Mouse (Mus musculus): ENCODE data around the gene Gm21190. TPM values are rescaled to one million over a fixed set of nuclear protein-coding genes. Genes with fewer than 3 reads are reported as not detected.
"Not testable (repeated sequence)": the region's sequence is repeated elsewhere in the genome, so short reads cannot be mapped to it uniquely, and the experiment has no call there.

Gm21190 gene
- polyA plus RNA-seq (2017; shearing (Covaris generic)) = not detected

DNA sequence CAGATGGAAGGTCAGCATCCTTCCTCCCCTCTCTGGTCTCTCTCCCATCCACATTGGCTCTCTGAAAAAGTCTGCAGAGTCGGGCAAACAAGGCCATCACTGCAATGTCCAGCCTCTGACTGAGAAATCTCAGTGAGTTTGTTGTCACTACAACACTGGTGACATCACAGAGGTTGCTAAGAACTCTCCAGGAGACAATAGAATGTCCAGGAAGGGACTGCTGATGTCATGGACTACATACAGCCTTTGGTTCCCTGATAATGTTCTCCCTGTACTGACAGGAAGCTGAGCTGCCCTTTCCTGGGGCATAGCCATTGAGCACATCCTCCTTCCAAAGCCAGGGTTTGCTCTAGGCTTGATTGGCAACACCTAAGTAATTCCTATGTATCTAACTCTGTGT is at the start of gene Gm21190:
Gene Gm21190 (minus strand): TSS at position 101 of the 400 bp plus-strand sequence.
- ATAC-seq = not testable (repeated sequence)

DNA sequence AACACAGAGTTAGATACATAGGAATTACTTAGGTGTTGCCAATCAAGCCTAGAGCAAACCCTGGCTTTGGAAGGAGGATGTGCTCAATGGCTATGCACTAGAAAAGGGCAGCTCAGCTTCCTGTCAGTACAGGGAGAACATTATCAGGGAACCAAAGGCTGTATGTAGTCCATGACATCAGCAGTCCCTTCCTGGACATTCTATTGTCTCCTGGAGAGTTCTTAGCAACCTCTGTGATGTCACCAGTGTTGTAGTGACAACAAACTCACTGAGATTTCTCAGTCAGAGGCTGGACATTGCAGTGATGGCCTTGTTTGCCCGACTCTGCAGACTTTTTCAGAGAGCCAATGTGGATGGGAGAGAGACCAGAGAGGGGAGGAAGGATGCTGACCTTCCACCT is 48.0 kb upstream of the Gm21190 start, which contains the start of gene Gm21083:
Gene Gm21083 (plus strand): TSS at position 301 of the 400 bp plus-strand sequence.
- not testable (repeated sequence) for ATAC-seq

DNA sequence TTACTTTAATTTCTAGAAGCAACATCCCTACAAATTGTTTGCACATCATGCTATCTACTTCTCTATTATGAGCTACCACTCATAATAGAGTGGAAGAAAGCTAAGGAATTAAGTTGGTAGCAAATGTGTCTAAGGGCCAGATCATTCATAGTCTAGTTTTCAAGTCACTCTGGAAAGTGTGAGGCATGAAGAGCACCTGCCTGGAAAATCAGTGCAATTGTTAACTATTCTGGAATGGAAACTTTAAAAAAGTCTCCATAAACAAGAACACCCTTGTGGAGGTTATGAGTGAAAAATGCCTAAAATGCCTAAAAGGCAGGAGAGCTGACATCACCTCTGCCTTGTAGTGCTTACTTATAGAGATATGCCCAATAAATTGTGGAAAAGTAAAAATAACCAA is 44.7 kb upstream of the Gm21190 start:
- not testable (repeated sequence) for ATAC-seq

GRCm38 (mm10) chr5:15561425-15562264 is 32.6 kb upstream of the Gm21190 start:
- not testable (repeated sequence) for ATAC-seq

GRCm38 (mm10) chr5:15558654-15559053 is 29.6 kb upstream of the Gm21190 start:
- ATAC-seq = not testable (repeated sequence)

DNA sequence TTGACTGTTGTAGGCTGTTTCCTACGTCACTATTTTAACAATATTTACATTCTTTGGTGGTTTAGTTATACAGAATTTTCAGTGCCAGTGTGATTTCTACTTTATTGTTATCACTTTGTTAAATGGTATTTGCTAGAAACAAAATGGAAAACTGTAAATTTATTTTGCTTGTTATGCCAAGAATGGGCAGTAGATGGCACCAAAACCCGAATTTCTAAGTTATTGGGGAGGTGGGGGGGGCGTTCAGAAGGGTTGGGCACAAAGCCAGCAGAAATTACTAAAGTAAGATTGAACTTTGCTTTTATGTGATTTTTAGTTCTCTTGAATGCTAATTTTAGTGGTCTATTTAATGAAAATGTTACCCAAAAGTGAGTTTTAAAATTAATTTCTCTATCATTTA is 20.6 kb upstream of the Gm21190 start:
- not testable (repeated sequence) for ATAC-seq

DNA sequence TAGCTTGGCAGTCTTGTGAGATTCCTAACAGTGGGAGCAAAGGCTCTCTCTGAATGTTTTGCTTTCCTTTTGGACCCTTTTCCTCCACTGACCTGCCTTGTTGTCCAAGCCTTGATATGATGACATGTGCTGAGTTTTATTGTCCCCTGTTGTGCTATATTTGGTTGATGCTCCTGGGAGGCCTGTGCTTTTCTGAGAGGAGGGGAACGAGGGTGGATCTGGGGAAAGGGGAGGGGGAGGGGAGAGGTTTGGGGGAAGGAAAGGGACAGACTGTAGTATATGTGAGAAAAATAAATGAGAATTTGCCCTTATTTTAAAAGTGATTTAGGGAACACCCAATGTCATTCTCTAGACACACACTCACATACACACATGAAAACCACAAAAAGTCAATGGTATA is 20.1 kb upstream of the Gm21190 start:
- not testable (repeated sequence) for ATAC-seq

GRCm38 (mm10) chr5:15548642-15549041 is 19.6 kb upstream of the Gm21190 start:
- ATAC-seq = not testable (repeated sequence)

DNA sequence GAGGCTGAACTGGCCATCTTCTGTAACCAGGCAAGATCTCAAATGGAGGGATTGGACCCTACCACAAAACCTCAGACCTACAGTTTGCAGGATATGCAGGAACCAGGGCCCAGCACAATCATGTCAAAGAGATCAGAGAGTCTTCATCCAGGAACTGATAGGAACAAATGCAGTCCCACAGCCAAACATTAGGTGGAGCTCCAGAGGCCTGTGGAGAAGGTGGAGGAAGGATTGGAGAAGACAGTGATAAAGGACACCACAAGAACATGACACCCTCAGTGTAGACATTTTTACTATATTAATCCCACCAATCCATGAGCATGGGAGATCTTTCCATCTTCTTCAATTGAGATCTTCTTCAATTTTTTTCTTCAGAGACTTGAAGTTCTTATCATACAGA is 6.6 kb downstream of the Gm21190 start:
- not testable (repeated sequence) for ATAC-seq

DNA sequence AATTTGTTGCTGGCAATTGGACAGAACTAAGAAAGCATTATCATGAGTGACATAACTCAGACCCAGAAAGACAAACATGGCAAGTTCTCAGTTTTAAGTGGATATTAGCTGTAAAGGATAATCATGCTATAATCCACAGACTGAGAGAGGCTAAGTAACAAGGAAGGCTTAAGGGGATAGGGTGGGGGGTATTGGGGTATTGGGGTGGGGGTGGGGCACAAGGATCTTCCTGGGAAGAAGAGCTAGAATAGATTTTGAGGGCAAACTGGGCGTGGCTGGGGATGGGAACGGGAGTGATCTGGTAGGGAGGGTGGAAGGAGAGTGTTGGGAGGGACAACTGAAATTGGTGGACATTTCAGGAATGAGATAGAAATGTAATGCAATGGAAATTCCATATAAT is 7.0 kb downstream of the Gm21190 start:
- ATAC-seq = not testable (repeated sequence)

DNA sequence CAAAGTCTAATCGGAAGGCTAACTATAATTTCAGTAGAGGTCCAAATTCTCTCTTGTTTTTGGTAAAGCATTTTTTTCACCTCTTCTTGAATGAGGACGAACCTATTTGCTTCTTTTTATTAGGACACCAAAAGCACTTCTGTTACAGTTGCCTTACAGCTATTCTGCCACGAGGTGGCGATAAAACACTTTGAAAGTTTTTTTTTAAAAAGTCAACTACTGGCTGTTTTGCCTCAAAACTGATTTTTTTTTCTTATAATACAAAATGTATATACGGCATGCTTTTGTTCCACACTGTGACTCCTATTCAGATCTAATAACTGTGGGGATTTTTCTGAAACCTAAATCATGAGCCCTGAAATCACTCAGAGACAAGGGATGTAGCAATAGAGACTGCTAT is 8.6 kb downstream of the Gm21190 start:
- ATAC-seq = not testable (repeated sequence)

GRCm38 (mm10) chr5:15517150-15517549 is 11.9 kb downstream of the Gm21190 start:
- ATAC-seq = not testable (repeated sequence)

DNA sequence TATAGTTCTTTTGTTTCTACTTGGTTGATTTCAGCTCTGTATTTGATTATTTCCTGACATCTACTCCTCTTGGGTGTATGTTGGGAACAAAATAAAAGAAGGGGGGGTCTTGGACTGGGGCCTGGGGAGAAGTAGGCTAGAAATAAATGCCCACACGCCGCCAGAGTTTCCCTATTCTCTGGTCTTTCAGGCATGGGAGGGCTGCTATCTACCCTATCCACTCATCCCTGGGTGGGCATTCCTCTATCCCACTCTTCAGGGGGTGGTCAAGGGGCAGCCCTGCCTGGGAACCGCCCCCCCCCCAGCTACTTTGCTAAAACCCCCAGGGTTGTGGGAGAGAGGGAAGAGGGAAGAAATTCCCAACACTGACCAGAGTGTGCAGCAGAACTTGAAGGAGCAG is 16.8 kb downstream of the Gm21190 start:
- ATAC-seq = not testable (repeated sequence)

GRCm38 (mm10) chr5:15509911-15510310 is 19.1 kb downstream of the Gm21190 start:
- ATAC-seq = not testable (repeated sequence)

DNA sequence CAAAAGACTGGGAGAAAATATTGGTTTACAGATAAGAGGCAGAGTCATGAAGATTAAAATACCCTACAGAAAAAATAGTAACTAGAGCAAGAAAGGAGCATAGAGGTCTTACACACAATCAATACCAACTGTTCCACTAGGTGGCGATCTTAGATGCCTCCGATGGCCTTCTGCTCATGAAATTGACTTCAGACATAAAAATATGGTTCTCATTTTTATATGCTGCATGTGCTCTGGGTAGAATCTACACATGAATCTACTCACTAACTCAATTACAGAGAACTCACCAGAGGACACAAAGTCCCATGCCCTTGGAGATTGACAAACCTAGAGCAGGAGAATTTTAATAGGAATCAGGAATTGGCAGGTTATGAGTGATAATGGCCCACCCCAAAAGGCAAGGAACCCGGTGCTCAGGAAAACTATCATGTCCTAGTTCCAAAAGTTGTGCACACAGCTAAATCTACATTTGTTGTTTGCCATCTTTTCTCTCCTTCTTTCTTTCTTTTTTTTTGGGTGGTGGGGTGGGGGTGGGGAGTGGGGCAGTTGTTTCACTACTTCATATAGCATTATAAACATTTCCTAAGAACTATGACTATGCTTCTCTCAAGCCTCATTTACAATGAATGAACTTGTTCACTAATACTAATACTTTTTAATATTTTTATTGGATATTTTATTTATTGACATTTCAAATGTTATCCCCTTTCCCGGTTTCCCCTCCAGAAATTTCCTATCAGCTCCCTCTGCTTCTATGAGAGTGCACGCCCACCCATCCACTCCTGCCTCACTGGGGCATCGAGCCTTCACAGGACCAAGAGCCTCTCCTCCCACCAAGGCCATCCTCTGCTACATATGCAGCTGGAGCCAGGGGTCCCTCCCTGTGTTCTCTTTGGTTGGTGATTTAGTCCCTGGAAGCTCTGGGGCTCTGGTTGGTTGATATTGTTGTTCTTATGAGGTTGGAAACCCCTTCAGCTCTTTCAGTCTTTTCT is 20.3 kb downstream of the Gm21190 start:
- ATAC-seq = not testable (repeated sequence)

- ATAC-seq = not testable (repeated sequence)
Observed at GRCm38 (mm10) chr5:15507757-15508459, 21.1 kb downstream of the Gm21190 start.

DNA sequence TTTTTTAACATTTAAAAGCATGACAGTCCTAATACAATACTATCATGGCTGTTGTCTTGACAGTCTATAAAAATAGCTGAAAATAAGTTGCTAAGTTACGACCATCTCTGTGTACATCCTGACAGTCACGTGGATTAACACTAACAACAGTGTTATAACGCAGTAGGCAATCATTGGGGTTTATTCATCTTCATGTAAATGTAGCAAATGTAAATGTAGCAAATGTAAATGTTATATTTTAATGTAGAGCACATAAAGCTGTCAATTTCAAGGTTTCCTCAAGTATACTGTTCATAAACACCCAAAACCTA is 21.8 kb downstream of the Gm21190 start:
- ATAC-seq = no peak

DNA sequence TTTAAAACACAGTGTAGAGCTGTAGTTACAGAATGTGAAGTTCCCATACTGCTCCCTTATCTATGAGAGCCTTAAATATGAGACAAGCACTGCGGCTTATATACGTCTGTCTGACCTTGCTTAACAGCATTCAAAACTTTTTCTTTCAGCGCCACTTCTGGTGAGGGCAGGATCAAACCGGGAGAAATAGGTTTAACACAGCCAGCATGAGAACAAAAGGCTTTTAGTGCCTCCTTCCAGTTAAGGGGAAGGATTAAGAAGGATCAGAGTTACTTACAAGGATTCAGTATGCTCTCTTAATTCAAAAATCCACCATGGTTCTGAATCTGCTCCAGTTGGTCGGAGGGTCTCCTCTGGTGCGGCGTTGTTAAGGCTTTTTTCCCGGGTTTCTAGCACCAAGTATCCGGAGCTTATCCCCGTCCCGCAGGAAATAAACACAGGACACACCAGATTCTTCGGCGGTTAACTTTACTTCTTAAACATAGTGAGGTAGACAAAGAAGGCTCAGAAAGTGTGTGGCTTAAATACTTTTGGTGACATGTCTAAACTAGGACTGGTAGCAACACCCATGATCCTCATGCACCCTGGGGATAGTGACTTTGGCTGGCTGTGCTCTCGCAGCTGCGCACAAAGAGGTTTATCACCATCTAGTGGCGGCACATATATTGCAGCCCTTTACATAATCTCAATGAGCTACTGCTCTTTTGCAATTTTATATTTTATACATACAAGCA is 22.3 kb downstream of the Gm21190 start:
- ATAC-seq = no peak

DNA sequence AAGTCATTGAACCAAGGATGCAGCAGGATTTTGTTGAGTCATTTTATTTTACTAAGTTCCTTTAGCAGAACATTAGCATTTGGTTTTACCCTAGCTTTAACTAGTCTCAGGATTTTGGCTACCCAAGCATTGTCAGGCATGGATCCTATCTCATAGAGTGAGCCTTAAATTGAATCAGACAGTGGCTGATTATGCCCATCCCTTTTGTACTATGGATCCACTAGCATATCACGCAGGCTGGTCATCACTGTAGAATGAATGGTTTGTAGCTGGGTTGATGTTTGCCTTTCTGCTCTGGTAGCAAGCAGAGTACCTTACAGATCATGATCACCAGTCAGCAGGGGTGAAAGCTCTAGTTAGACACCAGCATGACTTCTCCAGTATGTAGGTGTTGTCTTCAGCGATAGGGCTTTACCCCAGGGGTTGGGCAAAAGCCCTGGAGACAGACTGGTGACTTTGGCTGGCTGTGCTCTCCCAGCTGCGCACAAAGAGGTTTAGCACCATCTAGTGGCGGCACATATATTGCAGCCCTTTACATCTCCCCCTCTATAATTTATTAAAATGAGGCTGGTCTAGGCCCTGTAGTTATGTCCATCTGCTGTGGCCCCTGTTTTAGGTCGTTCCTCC is 30.1 kb downstream of the Gm21190 start:
- not testable (repeated sequence) for ATAC-seq

- ATAC-seq = not testable (repeated sequence)
Observed at GRCm38 (mm10) chr5:15498350-15498749, 30.7 kb downstream of the Gm21190 start.

- ATAC-seq = not testable (repeated sequence)
Observed at GRCm38 (mm10) chr5:15490934-15491333, 38.1 kb downstream of the Gm21190 start.

Measured in CD4-positive, CD25-positive, alpha-beta regulatory T cell, adult 4 months (primary cell).